Mouse (Mus musculus): ENCODE measurements around the gene Gm35549.
"Not testable (repeated sequence)": the region's sequence is repeated elsewhere in the genome, so short reads cannot be mapped to it uniquely, and the experiment has no call there.

Gm35549 gene

GRCm38 (mm10) chr9:122843760-122844159 lies at the start of gene Gm35549:
TSS of gene Gm35549 (minus strand) at chr9:122844035.
- in situ Hi-C loops (cut with MboI, MseI) = no loop called here

GRCm38 (mm10) chr9:122886372-122887179 lies 42.7 kb upstream of the Gm35549 start:
- in situ Hi-C loops (cut with MboI, MseI) = no loop called here

DNA sequence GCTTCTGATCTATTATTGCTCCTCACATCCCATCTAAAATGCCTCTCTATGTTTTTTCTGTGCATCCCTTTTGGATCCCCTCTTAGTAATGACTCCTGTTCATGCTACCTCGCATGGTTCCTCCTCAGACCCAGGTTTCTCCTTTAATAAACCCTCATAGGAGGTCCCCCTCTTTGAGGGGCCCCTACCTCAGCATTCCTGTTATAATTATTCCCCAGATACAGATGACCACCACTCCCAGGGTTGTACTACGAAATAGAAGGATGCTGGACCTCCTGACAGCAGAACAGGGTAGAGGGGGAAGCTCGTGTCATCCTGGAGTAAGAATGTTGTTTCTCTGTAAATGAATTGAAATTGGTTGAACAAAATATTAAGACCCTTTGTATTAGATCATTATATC lies 41.5 kb upstream of the Gm35549 start, which contains the start of gene Zkscan7:
Gene Zkscan7, plus strand, starts transcription at position 301 of the 400 bp plus-strand sequence.
- in situ Hi-C loops (cut with MboI, MseI) = no loop called here

- in situ Hi-C loops (cut with MboI, MseI) = no loop called here
Measured at GRCm38 (mm10) chr9:122875145-122875544, 31.3 kb upstream of the Gm35549 start.

DNA sequence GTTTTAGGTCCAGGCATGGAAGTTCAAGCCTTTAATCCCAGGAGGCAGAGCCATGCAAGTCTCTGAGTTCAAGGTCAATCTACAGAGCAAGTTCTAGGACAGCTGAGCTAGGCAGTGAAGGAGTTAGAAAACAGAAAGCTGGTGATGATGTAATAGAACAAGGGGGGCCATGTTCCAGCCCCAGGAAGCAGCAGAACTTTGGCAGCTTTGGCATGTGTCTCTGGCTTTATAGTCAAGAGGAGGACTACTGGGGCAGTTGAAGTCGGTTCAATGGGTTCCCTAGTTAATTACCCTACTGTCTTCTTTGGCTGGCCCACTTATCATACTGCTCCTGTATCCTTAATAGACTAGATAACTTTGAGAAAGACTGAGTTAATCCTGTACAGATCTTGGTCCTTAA lies 30.8 kb upstream of the Gm35549 start:
- in situ Hi-C loops (cut with MboI, MseI) = no loop called here

DNA sequence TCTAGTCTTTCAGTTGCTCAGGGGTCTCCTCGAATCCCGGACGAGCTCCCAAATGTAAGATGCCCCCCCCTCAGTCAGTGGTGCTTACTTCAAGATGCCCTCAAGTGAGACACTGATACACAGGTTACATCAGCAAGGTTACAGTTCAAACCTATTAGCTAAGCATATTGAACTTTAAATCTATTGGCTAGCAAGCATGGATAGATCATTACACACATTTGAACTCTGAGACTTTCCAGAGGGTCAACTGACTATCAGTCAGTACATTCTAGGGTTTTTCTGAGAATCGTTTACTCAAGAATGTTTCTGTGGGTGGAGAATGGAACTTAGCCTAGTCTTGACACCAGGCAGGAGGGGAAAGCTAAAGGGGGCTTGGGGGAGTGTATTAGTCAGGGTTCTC lies 28.8 kb upstream of the Gm35549 start:
- in situ Hi-C loops (cut with MboI, MseI) = no loop called here

GRCm38 (mm10) chr9:122866192-122866591 lies 22.4 kb upstream of the Gm35549 start:
- in situ Hi-C loops (cut with MboI, MseI) = loop anchor here (5.0 kb wide), 1 partner anchor 64 kb away; no protein-coding TSS in a partner anchor

GRCm38 (mm10) chr9:122865697-122866166 lies 21.9 kb upstream of the Gm35549 start, which contains the start of gene Zfp445:
TSS of gene Zfp445 (minus strand) at chr9:122866006.
- in situ Hi-C loops (cut with MboI, MseI) = loop anchor here (5.0 kb wide), 1 partner anchor 63 kb away; no protein-coding TSS in a partner anchor

DNA sequence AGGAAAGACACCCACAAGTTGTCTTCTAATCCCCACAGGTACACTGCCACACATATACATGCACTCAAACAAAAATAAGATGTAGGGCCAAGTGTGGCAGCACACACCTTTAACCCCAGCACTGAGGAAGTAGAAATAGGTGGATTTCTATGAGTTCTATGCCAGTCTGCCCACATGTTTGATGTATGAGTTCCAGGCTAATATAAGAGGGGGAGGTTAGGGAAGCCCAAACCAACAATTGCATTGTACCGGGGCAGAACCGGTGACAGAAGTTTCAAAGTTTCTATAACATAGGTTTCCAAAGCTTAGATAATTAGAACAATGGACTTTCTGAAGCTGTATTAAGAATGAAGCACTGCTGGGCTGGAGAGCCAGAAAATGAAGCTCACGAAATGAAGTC lies 21.0 kb upstream of the Gm35549 start:
- in situ Hi-C loops (cut with MboI, MseI) = loop anchor here (5.0 kb wide), 2 partner anchors 63 to 92 kb away; no protein-coding TSS in a partner anchor

DNA sequence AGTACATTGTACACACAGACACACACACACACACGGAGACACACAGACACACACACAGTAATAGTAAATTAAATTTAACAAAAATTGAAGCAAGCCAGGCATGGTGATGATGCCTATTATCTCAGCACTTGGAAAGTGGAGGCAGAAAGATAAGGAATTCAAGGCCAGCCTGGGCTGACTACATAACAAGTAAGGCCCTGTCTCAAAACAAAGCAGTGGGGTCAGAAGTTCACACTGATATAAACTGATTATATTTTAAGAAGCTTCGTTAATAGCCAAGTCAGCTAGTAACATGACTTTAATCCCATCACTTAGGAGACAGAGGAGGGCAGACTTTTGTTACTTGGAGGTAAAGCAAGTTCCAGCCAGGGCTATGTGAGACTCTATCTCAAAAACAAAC lies 19.9 kb upstream of the Gm35549 start:
- in situ Hi-C loops (cut with MboI, MseI) = loop anchor here (5.0 kb wide), 1 partner anchor 94 kb away; no protein-coding TSS in a partner anchor

GRCm38 (mm10) chr9:122860752-122861151 lies 16.9 kb upstream of the Gm35549 start:
- in situ Hi-C loops (cut with MboI, MseI) = loop anchor here (5.0 kb wide), 1 partner anchor 97 kb away; no protein-coding TSS in a partner anchor

- in situ Hi-C loops (cut with MboI, MseI) = no loop called here
Measured at GRCm38 (mm10) chr9:122856716-122857115, 12.9 kb upstream of the Gm35549 start.

GRCm38 (mm10) chr9:122855617-122856016 lies 11.8 kb upstream of the Gm35549 start:
- in situ Hi-C loops (cut with MboI, MseI) = no loop called here

DNA sequence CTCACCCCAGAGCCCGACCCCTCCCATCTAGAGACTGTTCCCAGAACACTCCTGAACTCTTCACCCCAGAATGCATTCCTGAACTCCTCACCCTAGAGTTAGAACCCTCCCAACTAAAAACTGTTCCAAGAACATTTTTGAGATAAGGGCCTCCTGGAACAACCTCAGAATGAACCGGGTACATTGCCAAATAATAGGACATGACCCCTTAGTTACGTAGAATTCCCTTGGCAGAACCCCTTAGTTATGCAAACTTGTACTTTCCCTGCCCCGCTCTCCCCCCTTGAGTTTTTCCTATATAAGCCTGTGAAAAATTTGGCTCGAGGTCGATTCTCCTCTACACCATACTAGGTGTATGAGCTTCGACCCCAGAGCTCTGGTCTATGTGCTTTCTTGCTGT lies 11.3 kb upstream of the Gm35549 start:
- in situ Hi-C loops (cut with MboI, MseI) = not testable (repeated sequence)

- in situ Hi-C loops (cut with MboI, MseI) = no loop called here
Measured at GRCm38 (mm10) chr9:122854526-122854925, 10.7 kb upstream of the Gm35549 start.

GRCm38 (mm10) chr9:122847811-122848311 lies 4.0 kb upstream of the Gm35549 start:
- in situ Hi-C loops (cut with MboI, MseI) = not testable (repeated sequence)

GRCm38 (mm10) chr9:122846156-122846555 lies 2.3 kb upstream of the Gm35549 start:
- in situ Hi-C loops (cut with MboI, MseI) = no loop called here

GRCm38 (mm10) chr9:122845621-122846020 lies 1.8 kb upstream of the Gm35549 start:
- in situ Hi-C loops (cut with MboI, MseI) = no loop called here

DNA sequence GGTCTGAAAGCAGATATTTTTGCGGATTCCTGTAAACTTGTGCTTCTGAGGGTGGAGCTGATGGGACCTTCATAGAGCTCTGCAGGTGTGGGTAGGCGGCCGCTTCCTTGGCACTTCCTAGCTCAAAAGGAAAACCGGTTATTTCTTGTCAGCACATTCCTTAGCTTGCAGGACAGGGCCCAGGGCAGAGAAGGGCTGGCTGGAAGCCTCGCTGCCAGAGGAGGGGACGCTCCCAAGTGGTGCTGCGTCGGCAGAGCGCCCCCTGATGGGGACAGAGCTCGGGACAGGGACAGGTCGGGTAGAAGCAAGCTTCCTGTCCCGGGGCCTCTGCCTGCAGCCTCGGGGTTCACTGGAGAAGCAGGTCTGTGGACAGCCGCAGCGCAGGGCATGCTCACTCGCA lies 6.2 kb downstream of the Gm35549 start:
- in situ Hi-C loops (cut with MboI, MseI) = no loop called here

DNA sequence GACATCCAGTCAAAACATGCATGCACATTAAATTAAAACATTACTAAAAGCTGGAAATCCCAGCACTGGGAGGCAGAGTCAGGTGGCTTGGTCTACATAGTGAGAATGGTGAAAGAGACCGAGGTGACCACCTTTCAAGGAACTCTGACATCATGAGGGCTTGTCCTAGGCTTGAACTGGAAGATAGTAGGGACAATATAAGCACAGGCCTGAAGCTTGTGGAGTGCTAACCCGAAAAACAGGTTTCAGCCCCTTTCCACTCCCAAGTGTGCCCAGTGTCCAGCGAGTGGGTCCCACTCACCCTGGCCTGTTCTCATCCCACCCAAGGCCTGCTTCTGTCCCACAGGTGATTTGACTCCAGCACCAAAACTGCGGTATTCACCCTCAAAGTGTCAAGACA lies 6.6 kb downstream of the Gm35549 start:
- in situ Hi-C loops (cut with MboI, MseI) = no loop called here

DNA sequence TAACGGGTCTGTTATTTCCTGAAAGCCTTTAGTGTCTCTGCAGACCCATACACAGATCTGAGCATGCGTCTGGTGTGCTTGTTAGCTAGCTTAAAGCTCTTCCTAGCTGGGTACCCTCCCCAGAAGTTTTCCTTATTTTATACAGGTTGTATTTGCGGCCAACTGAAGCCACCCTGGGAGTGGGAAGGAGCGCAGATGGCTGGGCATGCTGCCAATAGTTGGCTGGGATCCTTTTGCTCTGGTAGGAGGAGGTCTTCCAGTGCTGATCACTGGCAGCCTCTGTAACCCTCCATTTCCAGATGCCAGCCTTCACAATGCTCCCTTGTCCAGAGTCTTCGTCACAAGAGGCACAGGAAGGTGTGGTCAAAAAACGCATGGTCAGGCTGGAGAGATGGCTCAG lies 7.0 kb downstream of the Gm35549 start:
- in situ Hi-C loops (cut with MboI, MseI) = no loop called here

DNA sequence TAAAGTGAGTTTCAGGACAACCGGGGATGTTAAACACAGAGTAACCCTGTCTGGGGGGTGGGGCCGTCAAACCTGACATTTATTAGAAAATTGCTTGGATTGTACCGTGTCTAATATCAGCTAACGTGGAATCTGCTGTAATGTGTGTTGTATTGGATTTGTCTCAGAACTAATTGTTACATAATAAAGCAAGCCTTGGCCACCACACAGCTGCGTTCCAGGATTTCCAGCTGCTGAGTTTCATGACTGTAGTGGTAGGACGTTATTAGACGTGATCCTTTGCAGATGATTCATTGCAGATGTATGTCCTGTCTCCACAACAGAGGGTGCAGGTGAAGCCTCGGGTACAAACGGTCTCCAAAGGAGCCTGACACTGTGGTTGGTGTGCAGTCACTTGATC lies 7.7 kb downstream of the Gm35549 start:
- in situ Hi-C loops (cut with MboI, MseI) = no loop called here
